Mouse (Mus musculus) hindbrain, embryonic 12.5 days (tissue): ENCODE results near the gene Tm4sf5. TPM values are rescaled to one million over a fixed set of nuclear protein-coding genes. Genes with fewer than 3 reads are reported as not detected.

ENCODE experiments used
- ATAC-seq: fragments of 200-750 bp; cut with Nextera tagmentation; 2 replicates; pipeline ENCODE4 v1.8.0; 2017; ENCODE audit warnings: moderate TSS enrichment; ENCODE audit not compliant: low FRiP score
- H3K27ac ChIP-seq: fragments of 300-500 bp; sonication (generic); 2 replicates; pipeline ENCODE4 v1.5.1; 2016; ENCODE audit warnings: mild to moderate bottlenecking
- H3K27me3 ChIP-seq: fragments of 300-500 bp; sonication (generic); 2 replicates; pipeline ENCODE4 v1.6.1; 2016; ENCODE audit warnings: mild to moderate bottlenecking
- H3K36me3 ChIP-seq: fragments of 300-500 bp; sonication (generic); 2 replicates; pipeline ENCODE4 v1.6.1; 2016; ENCODE audit warnings: mild to moderate bottlenecking
- H3K4me1 ChIP-seq: fragments of 300-500 bp; sonication (generic); 2 replicates; pipeline ENCODE4 v1.6.1; 2016
- H3K4me2 ChIP-seq: fragments of 300-500 bp; sonication (generic); replicated peaks from 2 replicates; pipeline ENCODE4 v1.6.1; 2016; ENCODE audit warnings: mild to moderate bottlenecking
- H3K4me3 ChIP-seq: fragments of 300-500 bp; sonication (generic); 2 replicates; pipeline ENCODE4 v1.5.1; 2016; ENCODE audit warnings: mild to moderate bottlenecking
- H3K9ac ChIP-seq: fragments of 300-500 bp; sonication (generic); 2 replicates; pipeline ENCODE4 v1.6.1; 2016; ENCODE audit warnings: mild to moderate bottlenecking, moderate library complexity
- H3K9me3 ChIP-seq: fragments of 300-500 bp; sonication (generic); replicated peaks from 2 replicates; pipeline ENCODE4 v1.6.1; 2016; ENCODE audit warnings: mild to moderate bottlenecking
- WGBS: fragments of 180-500 bp; shearing (Covaris S2); methylation state at CpG from one replicate; pipeline ENCODE4 v1.1.7; 2016; 5-methylcytosine and 5-hydroxymethylcytosine counted together
- polyA plus RNA-seq: library from polyadenylated mRNA; unstranded; fragments of >200 nt; fragmentation: Nextera tagmentation; extraction: Ambion mirVana; gene quantifications from 2 replicates; pipeline ENCODE4 v1.2.1, GENCODE M21; 2016

The Tm4sf5 gene
- polyA plus RNA-seq, 1 experiment from 2014 or later: 0.36 TPM

DNA sequence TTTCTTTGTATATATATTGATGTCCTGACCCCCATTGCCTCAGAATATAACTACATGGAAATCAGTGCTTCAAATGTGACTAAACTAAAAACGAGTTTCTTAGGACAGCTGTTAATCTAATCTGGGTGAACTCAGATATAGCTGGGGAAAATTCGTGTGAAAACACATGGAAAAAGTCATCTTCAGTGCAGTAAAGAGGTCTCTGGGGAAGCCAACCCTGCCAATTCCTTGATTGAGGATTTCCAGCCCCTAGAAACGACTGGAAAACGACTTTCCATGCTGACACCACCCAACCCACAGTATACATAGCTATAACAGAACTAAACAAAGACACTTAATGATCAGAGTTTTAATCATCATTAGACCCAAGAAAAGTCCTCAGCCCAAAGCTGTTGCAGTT, 17.2 kb upstream of the Tm4sf5 start:
- H3K9ac ChIP-seq: no peak overlapping the region
- no peak overlapping the region for H3K27ac ChIP-seq
- WGBS: 45% methylated on average over 4 of the region's 4 CpGs
- H3K4me2 ChIP-seq: no peak overlapping the region
- H3K36me3 ChIP-seq: no peaks in the 10 kb centered on the region
- H3K27me3 ChIP-seq: no peaks in the 10 kb centered on the region
- no peaks in the 10 kb centered on the region for H3K4me1 ChIP-seq
- no peak for ATAC-seq
- H3K9me3 ChIP-seq: no peaks in the 10 kb centered on the region
- no peak overlapping the region for H3K4me3 ChIP-seq

DNA sequence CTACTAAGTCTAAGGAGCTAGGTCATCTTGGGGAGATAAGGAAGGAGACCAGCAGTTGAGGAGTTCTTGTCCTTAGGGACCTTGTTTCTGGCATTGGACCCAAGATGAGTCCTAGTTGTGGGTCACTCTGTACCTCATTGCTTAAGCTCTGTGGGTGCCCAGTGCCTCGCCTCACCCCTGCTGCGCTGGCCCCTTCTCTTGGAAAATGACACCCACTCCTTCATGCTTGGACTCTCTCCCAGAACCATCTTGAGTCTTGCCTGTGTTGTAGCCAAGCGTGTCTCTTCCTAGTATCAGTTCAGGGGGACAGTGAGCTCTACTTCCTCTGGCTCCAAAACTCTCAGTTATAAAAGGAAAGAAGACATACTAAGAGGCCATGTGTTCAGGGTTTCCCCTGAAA, 15.9 kb upstream of the Tm4sf5 start:
- Histone ChIP-seq H3K9ac (no peak overlapping the region), H3K27ac (no peak overlapping the region), H3K36me3 (no peaks in the 10 kb centered on the region), H3K9me3 (no peaks in the 10 kb centered on the region), H3K27me3 (no peaks in the 10 kb centered on the region), H3K4me1 (no peaks in the 10 kb centered on the region), H3K4me2 (no peak overlapping the region), H3K4me3 (no peak overlapping the region)
- WGBS: 91% methylated on average over 3 of the region's 3 CpGs
- ATAC-seq: no peak

DNA sequence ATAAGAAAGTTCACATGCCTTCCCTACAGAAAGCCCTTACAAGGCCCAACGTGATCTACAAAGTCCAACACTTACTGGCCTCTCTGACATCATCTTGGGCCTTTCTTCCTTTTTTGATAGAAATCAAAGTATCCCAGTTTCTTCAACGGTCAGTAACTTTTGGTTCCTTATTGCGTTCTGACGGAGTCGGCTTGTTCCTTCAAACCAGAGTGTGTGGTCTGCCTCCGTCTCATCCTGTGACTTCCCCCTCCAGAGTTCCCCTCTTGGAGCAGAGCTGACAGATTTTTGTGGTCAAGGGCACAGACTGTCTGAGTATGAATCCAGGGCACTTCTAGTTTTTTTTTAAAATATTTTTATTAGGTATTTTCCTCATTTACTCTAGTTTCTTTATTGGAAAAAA, 15.4 kb upstream of the Tm4sf5 start:
- no peak overlapping the region for H3K9ac ChIP-seq
- ATAC-seq: no peak
- no peaks in the 10 kb centered on the region for H3K4me1 ChIP-seq
- no peak overlapping the region for H3K4me3 ChIP-seq
- H3K9me3 ChIP-seq: no peaks in the 10 kb centered on the region
- no peak overlapping the region for H3K27ac ChIP-seq
- no peaks in the 10 kb centered on the region for H3K27me3 ChIP-seq
- WGBS: 85% methylated on average over 6 of the region's 6 CpGs
- H3K4me2 ChIP-seq: no peak overlapping the region
- H3K36me3 ChIP-seq: no peaks in the 10 kb centered on the region

DNA sequence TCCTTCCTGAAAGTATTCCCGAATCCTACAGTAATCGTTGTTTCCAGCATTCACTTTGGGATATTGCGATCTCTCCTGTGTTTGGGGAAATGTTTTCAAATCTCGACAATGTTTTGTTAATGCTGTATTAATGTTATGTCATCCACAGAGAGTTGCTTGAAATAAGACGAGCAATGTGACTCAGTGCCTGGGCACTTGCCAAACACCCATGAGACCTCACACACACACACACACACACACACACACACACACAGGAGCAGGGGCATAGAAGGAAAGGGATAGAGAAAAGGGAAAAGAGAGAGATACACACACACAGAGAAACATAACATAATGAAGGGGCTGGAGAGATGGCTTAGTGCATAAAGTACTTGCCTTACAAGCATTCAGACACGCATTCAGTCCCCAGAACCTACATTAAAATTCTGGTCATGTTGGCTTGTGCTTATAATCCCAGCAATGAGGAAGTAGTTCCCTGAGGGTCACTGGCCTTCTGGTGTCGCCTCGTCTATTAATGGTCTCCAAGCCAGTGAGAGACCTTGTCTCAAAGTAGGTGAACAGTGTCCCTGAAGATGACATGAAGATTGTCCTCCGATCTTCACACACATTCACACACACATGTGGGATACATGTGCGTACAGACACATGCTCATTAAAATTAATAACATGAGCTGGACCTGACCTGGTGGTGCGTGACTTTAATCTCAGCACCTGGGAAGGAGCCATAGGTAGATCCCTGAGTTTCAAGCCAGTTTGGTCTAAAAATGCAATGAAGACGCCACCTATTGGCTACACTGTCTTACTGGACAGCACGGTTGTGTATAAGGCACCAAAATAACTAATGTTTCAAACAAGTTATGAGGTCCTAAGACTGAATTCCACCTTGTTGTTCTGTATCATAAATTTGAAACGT, 5.2 kb upstream of the Tm4sf5 start:
- no peaks in the 10 kb centered on the region for H3K4me1 ChIP-seq
- no peaks in the 10 kb centered on the region for H3K9me3 ChIP-seq
- H3K27me3 ChIP-seq: no peaks in the 10 kb centered on the region
- no peak overlapping the region for H3K4me2 ChIP-seq
- H3K4me3 ChIP-seq: no peak overlapping the region
- no peak overlapping the region for H3K9ac ChIP-seq
- no peaks in the 10 kb centered on the region for H3K36me3 ChIP-seq
- WGBS: 75% methylated on average over 14 of the region's 14 CpGs
- no peak for ATAC-seq
- no peak overlapping the region for H3K27ac ChIP-seq

DNA sequence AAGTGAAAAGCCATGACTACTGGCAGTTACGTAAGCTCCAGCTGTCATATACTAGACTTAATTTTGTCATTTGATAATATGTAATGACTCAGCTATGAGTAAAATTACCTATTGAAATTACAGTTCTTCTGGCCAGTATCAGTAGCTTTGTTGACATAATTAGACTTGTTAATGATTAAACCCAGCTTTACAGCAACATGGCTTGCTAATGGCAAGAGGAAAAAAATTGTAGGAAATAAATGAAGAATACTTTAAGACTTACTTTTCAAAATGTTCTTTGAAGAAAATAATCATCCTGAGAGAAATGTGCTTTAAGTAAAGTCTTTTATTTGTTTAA, 4.6 kb upstream of the Tm4sf5 start:
- 100% methylated on average over 1 of the region's 1 CpGs for WGBS
- no peak overlapping the region for H3K4me3 ChIP-seq
- 0 out of 2 replicates have a peak, but pooled peaks cover 4% of the 10 kb centered on the region for H3K27me3 ChIP-seq
- H3K36me3 ChIP-seq: no peaks in the 10 kb centered on the region
- H3K4me1 ChIP-seq: no peaks in the 10 kb centered on the region
- H3K9ac ChIP-seq: no peak overlapping the region
- no peaks in the 10 kb centered on the region for H3K9me3 ChIP-seq
- no peak overlapping the region for H3K4me2 ChIP-seq
- no peak overlapping the region for H3K27ac ChIP-seq
- ATAC-seq: no peak

DNA sequence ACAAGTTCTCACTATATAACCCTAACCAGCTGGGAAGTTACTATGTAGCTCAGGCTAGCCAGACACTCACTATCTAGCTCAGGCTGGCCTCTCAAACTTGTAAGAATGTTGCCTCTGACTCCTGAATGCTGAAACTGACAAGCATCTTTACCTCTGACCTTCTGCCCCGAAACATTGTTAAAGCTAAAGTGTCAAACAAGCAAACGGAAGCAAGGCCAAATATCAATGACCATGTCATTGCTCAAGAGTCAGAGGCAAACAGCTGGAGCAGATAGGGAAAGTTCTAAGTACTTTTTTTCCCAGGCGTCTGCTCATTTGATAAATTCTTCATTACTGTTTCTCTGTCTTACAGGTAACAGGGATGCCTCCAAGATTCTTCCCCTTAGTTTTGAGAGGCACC, 3.0 kb upstream of the Tm4sf5 start:
- no peak overlapping the region for H3K27ac ChIP-seq
- H3K4me3 ChIP-seq: no peak overlapping the region
- no peak overlapping the region for H3K4me2 ChIP-seq
- H3K9me3 ChIP-seq: no peaks in the 10 kb centered on the region
- H3K27me3 ChIP-seq: 0 out of 2 replicates have a peak, but pooled peaks cover 9% of the 10 kb centered on the region
- ATAC-seq: no peak
- 74% methylated on average over 3 of the region's 3 CpGs for WGBS
- no peak overlapping the region for H3K9ac ChIP-seq
- H3K4me1 ChIP-seq: no peaks in the 10 kb centered on the region
- H3K36me3 ChIP-seq: no peaks in the 10 kb centered on the region

DNA sequence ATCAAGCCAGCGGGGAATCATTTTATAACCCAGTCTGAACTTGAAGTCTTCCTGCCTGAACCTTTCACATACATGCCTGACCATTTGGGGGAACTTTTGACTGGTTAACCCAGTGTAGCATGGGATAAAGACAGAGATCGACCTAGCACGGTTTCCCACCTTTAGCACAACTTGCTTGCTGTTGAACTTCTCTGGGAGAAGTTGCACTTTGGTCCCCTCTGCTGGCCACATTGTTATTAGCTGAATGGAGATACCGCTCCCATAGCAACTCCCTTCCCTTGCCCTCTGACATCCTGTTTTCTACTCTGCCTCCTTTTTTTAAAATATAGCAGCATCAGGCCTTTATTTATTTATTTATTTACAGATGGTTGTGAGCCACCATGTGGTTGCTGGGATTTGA, 1.3 kb downstream of the Tm4sf5 start:
- WGBS: 27% methylated on average over 4 of the region's 4 CpGs
- H3K4me2 ChIP-seq: no peak overlapping the region
- ATAC-seq: no peak

DNA sequence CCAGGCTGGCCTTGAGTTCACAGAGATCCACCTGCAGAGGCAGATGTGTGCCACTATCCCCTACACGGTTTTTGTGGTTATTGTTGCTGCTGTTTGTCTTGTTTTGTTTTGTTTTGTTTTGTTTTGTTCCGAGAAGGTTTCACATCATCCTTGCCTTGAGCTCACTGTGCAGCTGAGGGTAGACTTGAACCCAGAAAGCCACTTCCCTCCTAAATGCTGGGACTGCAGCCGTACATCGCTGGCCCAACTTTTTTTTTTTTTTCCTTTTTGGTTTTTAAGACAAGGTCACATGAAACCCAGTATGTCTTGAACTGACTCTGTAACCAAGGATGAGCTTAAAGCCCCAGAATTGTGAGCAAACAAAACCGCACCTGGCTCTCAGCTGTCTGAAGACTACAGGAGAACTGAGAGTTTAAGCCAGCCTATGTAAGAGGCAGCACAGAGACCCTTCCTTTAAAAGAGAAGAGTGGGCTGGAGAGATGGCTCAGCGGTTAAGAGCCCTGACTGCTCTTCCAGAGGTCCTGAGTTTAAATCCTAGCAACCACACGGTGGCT, 2.0 kb downstream of the Tm4sf5 start:
- no peaks in the 10 kb centered on the region for H3K36me3 ChIP-seq
- WGBS: 76% methylated on average over 7 of the region's 7 CpGs
- no peak overlapping the region for H3K9ac ChIP-seq
- ATAC-seq: no peak
- H3K4me3 ChIP-seq: no peak overlapping the region
- 0 out of 2 replicates have a peak, but pooled peaks cover 20% of the 10 kb centered on the region for H3K27me3 ChIP-seq
- H3K9me3 ChIP-seq: no peaks in the 10 kb centered on the region
- H3K27ac ChIP-seq: no peak overlapping the region
- peaks cover 8% of the 10 kb centered on the region for H3K4me1 ChIP-seq
- H3K4me2 ChIP-seq: no peak overlapping the region

More for the DNA sequence above, 1.3 kb downstream of the Tm4sf5 start:
- Histone ChIP-seq H3K9me3 (no peaks in the 10 kb centered on the region), H3K36me3 (no peaks in the 10 kb centered on the region), H3K27ac (no peak overlapping the region), H3K4me3 (no peak overlapping the region), H3K4me1 (peaks cover 8% of the 10 kb centered on the region), H3K27me3 (0 out of 2 replicates have a peak, but pooled peaks cover 20% of the 10 kb centered on the region), H3K9ac (no peak overlapping the region)

DNA sequence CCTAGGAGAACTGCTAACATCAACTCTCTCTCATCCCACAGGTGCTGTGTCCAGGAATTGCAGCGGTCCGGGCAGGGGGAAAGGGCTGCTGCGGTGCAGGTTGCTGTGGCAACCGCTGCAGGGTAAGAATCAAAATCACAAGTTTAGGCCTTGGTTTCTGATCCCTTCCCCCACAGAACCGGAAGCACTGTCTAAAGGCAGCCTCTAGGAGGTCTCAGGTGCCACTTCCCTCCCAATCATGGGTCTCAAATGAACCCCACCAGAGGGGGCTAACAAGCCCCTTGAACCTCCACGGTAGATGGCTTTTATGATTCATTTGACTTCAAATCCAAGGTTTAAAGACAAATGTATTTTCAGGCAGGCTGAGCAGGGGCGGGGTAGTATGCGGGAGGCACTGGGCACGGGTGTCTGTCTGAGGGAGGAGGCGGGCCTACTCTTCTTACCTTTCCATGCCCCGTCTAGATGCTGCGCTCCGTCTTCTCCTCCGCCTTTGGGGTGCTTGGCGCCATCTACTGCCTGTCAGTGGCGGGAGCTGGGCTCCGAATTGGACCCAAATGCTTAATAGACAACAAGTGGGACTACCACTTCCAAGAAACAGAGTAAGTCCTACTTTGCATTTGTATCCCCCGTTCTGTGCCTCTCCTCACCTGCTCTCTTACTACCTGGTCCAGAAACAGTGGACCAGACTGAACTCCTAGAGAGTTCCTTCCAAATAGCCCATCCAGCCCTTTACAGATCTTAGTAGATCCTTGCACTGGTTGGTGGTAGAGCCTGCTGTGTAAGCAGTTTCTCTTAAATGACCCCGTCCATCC, 4.9 kb downstream of the Tm4sf5 start:
- Histone ChIP-seq H3K9me3 (no peaks in the 10 kb centered on the region), H3K9ac (no peak overlapping the region), H3K36me3 (no peaks in the 10 kb centered on the region), H3K4me2 (peak overlapping the region; percentile 36), H3K27me3 (0 out of 2 replicates have a peak, but pooled peaks cover 20% of the 10 kb centered on the region), H3K4me1 (peaks cover 8% of the 10 kb centered on the region), H3K27ac (no peak overlapping the region), H3K4me3 (no peak overlapping the region)
- 10% methylated on average over 19 of the region's 19 CpGs for WGBS
- peak; percentile 54; the same call in 1 of the 2 replicates for ATAC-seq

DNA sequence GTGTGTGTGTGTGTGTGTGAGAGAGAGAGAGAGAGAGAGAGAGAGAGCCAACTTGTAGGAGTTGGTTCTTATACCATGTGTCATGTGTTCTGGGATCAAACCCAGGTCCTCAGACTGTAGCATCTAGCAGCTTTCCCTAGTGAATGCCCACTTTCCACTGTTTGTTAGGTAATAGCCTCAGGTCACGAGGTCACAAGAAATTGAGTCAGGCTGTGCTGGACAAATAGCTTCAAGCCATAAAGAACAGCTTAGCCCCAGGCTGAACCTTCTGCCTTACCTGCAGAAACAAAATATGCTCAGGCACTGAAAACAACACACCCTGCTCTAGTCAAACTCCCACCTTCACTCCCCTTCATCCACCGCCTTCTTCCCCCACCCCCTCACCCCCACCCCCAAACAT, 6.2 kb downstream of the Tm4sf5 start:
- H3K27ac ChIP-seq: no peak overlapping the region
- peaks cover 8% of the 10 kb centered on the region for H3K4me1 ChIP-seq
- H3K27me3 ChIP-seq: 0 out of 2 replicates have a peak, but pooled peaks cover 11% of the 10 kb centered on the region
- H3K9ac ChIP-seq: no peak overlapping the region
- H3K4me2 ChIP-seq: no peak overlapping the region
- no peak for ATAC-seq
- no peaks in the 10 kb centered on the region for H3K36me3 ChIP-seq
- no peaks in the 10 kb centered on the region for H3K9me3 ChIP-seq
- no peak overlapping the region for H3K4me3 ChIP-seq
- WGBS: 77% methylated on average over 2 of the region's 2 CpGs

DNA sequence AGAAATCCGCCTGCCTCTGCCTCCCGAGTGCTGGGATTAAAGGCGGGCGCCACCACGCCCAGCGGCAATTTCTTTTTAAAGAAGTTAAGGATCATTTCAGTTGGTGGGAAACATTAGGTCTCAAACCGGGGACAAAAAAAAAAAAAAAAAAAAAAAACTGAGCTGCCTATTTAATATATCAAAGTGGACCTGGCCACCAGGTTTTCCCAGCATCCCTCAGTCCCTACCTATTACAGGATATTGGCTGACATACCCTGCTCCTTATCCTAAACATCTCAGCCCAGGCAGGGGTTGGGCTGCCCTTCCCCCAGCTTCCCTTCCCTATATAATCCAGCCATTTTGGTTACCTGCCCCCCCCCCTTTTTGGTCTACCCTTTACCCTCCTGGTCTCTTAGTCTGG, 6.8 kb downstream of the Tm4sf5 start:
- H3K27me3 ChIP-seq: 0 out of 2 replicates have a peak, but pooled peaks cover 11% of the 10 kb centered on the region
- H3K4me1 ChIP-seq: peaks cover 8% of the 10 kb centered on the region
- WGBS: 96% methylated on average over 7 of the region's 7 CpGs
- H3K27ac ChIP-seq: no peak overlapping the region
- no peak overlapping the region for H3K4me2 ChIP-seq
- H3K9ac ChIP-seq: no peak overlapping the region
- no peaks in the 10 kb centered on the region for H3K9me3 ChIP-seq
- no peak for ATAC-seq
- no peak overlapping the region for H3K4me3 ChIP-seq
- no peaks in the 10 kb centered on the region for H3K36me3 ChIP-seq

DNA sequence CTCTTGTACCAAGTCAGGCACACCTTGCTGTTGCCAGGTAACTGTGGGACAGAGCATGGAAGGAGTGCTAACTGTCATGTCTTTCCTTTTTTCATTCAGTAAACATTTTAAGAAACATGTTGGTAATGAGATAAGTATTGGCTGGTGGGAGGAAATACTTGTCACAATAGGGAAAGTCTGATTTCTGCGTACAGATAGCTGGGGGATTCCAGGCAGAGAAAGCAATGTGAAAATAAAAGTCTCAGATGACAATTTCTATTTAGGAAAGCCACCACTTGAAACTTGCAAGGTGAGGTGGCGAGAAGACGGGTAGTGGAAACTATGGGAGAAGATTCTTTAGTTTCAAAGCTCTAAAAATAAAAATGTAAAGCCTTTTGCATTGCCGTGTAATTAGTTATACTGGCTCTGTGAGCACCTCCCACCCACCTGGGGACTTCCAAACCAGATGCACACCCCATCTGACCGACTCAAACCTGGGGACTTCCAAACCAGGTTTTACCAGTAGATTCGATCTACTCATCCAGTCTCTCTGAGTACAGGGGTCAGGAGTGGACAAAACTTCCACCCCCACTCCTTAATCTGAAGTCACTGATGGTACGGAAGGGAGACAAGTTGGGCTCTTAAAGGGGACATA, 7.8 kb downstream of the Tm4sf5 start:
- H3K4me1 ChIP-seq: peaks cover 8% of the 10 kb centered on the region
- no peak overlapping the region for H3K4me2 ChIP-seq
- H3K27me3 ChIP-seq: 0 out of 2 replicates have a peak, but pooled peaks cover 11% of the 10 kb centered on the region
- H3K4me3 ChIP-seq: no peak overlapping the region
- no peaks in the 10 kb centered on the region for H3K36me3 ChIP-seq
- 84% methylated on average over 7 of the region's 7 CpGs for WGBS
- no peak overlapping the region for H3K9ac ChIP-seq
- H3K9me3 ChIP-seq: no peaks in the 10 kb centered on the region
- H3K27ac ChIP-seq: no peak overlapping the region
- ATAC-seq: no peak
